Mouse (Mus musculus) macrophage (primary cell): Measurements from ENCODE around the gene Sergef. TPM values are rescaled to one million over a fixed set of nuclear protein-coding genes. Genes with fewer than 3 reads are reported as not detected.
A peak's percentile ranks its signal among the peaks of the same experiment; 100 is the strongest.
"Not testable (repeated sequence)": the region's sequence is repeated elsewhere in the genome, so short reads cannot be mapped to it uniquely, and the experiment has no call there.

ENCODE experiments used
- H3K27ac ChIP-seq: fragments of 350-480 bp; formaldehyde crosslinking; 2 replicates; pipeline ENCODE4 v1.9.0; 2021
- H3K36me3 ChIP-seq: fragments of 350-480 bp; formaldehyde crosslinking; 2 replicates; pipeline ENCODE4 v1.9.0; 2021; ENCODE audit errors: inconsistent target
- H3K4me3 ChIP-seq: fragments of 350-480 bp; formaldehyde crosslinking; 2 replicates; pipeline ENCODE4 v1.9.0; 2021; ENCODE audit errors: inconsistent target
- H3K79me2 ChIP-seq: fragments of 350-480 bp; formaldehyde crosslinking; 2 replicates; pipeline ENCODE4 v1.9.0; 2021; ENCODE audit errors: inconsistent target
- WGBS: methylation state at CpG from one replicate; pipeline ENCODE4 v1.1.7; 2026; ENCODE audit warnings: inconsistent platforms; ENCODE audit not compliant: missing documents; 5-methylcytosine and 5-hydroxymethylcytosine counted together
- polyA plus RNA-seq: library from polyadenylated mRNA; stranded (reverse); fragments of 250-400 nt; gene quantifications from 3 replicates; pipeline ENCODE4 v1.2.4, GENCODE M21; 2018; ENCODE audit warnings: inconsistent platforms
- total RNA-seq, 78 experiments: library from RNA; depleted of rRNA; stranded (reverse); fragments of 250-400 nt; gene quantifications; 1 replicate in 9 of 78; 2 replicates in 24 of 78; 3 replicates in 43 of 78; 4 replicates in 2 of 78; pipeline ENCODE4 v1.2.4; 2018; ENCODE audit warnings: inconsistent platforms in 56 of 78

The Sergef gene
- 10 to 100 TPM; 10.2 to 58.9 (median 33.1) TPM for total RNA-seq (2018; cell fraction: chromatin; rRNA removed)
- 10 to 100 TPM in 21 of 26 experiments, 1 to 10 TPM in 5; 8.9 to 12.7 (median 11.0) TPM for total RNA-seq (2018; cell fraction: cytosol; rRNA removed)
- total RNA-seq (2018; cell fraction: nucleus; rRNA removed): 10 to 100 TPM in 19 of 26 experiments, 1 to 10 TPM in 7; 3.1 to 34.1 (median 15.8) TPM
- polyA plus RNA-seq: 7.7 to 12.6 TPM (median 8.8 TPM) in 3 replicates

DNA sequence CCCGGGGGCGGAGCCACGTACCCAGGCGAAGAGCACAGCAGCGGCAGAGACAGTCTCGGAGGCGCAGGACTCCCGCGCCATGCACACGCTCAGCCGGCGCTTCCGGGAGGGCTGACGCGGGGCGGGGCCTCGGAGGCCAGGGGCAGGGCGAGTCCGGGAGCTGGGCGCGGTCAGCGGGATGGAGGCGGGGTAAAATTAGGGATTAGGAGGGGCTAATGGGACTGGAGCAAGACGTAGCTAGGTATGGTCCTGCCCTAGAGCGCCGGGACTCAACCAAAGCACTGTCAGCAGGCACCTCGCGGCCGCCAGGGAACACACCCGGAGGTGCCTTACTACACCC is at the start of gene Sergef:
Gene Sergef, minus strand, starts transcription at position 116 of the 340 bp plus-strand sequence.
- WGBS: under 1% methylated on average over 30 of the region's 30 CpGs
- peaks cover 5% of the 10 kb centered on the region; the same call in 1 of the 2 replicates for H3K79me2 ChIP-seq
- peak within 1 kb of the TSS; percentile 24; the same call in 1 of the 2 replicates for H3K27ac ChIP-seq
- H3K4me3 ChIP-seq: peak within 1 kb of the TSS; percentile 75
- 0 out of 2 replicates have a peak, but pooled peaks cover 4% of the 10 kb centered on the region for H3K36me3 ChIP-seq

DNA sequence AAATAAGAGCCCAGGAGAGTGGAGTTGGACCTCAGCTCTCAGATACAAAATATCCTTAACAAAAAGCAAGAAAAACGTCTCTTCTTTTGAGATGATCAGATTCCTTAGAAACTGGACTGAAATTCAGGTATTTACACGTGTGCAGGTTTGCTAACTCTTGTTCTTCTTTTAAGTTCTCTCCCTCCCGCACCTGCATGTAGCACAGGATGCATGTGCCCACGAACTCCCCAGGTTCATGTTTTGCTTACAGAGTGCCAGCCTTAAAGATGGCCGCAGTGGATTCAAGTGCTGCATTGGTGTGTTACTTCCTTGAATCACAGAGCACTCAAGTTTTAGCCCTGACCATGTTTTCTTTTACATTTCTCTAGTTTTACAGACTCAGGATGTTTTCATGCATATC is 47.2 kb upstream of the Sergef start:
- no peak overlapping the region for H3K4me3 ChIP-seq
- no peaks in the 10 kb centered on the region for H3K79me2 ChIP-seq
- no peak overlapping the region for H3K27ac ChIP-seq
- 55% methylated on average over 5 of the region's 5 CpGs for WGBS
- peaks cover 13% of the 10 kb centered on the region; the same call in 1 of the 2 replicates for H3K36me3 ChIP-seq

DNA sequence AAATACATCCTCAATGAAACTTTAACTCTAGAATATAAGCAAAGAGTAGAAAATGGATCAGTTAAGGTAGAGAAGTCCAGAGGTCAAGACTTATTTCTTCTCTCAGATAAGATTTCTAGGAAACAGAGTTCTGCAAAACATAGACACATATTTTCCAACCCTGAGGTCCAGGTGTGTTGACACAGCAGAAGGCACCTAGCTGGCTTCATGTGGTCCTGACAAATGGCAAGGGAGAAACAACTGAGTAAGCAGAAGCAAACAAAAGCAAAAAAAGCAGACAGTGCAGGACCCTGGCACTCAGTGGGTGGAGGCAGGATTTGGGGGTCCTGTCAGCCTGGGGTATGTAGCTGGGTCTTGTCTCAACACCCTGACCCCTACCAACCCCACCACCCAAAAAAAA is 41.1 kb upstream of the Sergef start:
- Histone ChIP-seq H3K36me3 (no peaks in the 10 kb centered on the region), H3K79me2 (no peaks in the 10 kb centered on the region), H3K4me3 (no peak overlapping the region), H3K27ac (no peak overlapping the region)

DNA sequence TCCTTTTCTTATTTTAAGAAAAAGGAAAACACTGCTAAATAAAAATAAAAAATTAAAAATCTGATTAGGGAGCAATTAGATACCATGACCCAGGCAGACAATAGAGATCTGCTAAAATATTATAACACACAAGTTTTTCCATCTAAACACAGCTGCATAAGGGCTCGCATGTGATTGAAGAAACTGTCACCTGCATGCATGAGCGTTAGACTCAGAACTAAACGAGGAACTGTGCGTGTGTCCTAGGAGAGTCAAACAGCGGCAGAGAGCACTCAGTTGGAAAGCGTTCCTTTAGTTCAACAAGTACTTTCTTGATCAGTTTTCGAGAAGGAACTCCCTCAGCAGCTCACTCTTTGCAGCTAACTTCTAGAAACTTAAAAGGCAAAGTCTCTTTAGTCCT is 39.4 kb upstream of the Sergef start:
- not testable (repeated sequence) for H3K27ac ChIP-seq, H3K79me2 ChIP-seq, H3K36me3 ChIP-seq, H3K4me3 ChIP-seq
- 83% methylated on average over 6 of the region's 7 CpGs for WGBS

DNA sequence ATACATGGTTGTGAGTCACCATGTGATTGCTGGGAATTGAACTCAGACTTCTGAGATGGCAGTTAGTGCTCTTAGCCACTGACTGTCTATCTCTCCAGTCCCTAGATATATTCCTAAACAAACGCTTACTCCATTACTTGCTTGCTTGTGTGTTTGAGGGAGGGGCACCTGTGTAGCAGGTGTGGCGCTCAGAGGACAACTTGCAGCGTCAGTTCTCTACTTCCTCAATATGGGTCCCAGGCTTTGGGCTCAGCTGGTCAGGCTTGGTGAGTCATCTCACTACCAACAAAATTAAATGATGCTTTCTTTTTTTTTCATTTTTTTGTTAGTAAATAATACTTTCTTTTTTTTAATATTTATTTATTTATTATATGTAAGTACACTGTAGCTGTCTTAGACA is 38.8 kb upstream of the Sergef start:
- WGBS: 38% methylated on average over 3 of the region's 3 CpGs
- H3K36me3 ChIP-seq: no peaks in the 10 kb centered on the region
- H3K4me3 ChIP-seq: no peak overlapping the region
- no peak overlapping the region for H3K27ac ChIP-seq
- no peaks in the 10 kb centered on the region for H3K79me2 ChIP-seq

DNA sequence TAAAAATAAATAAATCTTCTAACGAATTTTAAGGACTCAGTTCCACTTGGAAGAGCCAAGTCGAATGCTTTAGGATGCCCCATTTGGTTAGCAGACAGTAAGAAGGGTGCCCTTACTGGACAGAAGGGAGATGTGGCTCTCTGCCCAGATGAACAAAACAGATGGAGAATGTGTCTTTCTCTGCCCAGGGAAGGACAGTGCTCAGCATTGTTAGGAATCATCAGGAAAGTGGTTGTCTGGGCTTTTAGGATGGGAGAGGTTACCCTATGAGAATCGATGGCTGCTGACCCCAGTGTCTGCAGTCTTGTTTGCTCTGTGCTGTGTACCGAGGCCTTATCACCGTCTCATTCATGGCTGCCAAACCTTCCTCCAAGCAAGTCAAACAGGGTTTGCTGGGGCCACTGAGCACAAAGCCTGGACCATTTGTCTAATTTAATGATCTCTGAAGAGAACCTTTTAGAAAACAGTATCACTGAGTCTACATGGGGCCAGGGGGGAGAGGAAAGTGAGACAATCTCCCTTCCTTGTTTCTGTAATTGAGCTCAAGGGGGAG is 37.3 kb upstream of the Sergef start:
- no peaks in the 10 kb centered on the region for H3K36me3 ChIP-seq
- WGBS: 91% methylated on average over 5 of the region's 5 CpGs
- no peak overlapping the region for H3K4me3 ChIP-seq
- no peaks in the 10 kb centered on the region for H3K79me2 ChIP-seq
- H3K27ac ChIP-seq: no peak overlapping the region

DNA sequence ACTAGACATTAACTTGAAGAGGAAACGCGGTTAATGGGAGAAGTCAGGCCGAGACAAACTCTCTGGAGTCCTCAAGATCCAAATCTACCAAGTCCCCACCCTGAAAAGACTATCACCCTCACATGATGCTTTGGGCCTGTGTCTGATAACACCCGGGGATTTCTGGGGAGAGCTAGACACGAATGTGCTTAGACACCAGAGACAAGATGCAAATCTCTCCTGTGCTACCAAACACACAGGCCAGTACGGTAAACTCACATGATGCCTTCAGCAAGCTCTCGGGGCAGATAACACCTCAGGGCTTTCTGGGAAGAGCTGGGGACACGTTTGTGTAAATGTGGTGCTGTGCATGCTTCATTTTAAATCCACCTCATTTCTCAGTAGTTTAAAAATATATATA is 36.3 kb upstream of the Sergef start:
- Histone ChIP-seq H3K4me3 (no peak overlapping the region), H3K27ac (no peak overlapping the region), H3K36me3 (no peaks in the 10 kb centered on the region), H3K79me2 (no peaks in the 10 kb centered on the region)
- WGBS: 89% methylated on average over 8 of the region's 8 CpGs

DNA sequence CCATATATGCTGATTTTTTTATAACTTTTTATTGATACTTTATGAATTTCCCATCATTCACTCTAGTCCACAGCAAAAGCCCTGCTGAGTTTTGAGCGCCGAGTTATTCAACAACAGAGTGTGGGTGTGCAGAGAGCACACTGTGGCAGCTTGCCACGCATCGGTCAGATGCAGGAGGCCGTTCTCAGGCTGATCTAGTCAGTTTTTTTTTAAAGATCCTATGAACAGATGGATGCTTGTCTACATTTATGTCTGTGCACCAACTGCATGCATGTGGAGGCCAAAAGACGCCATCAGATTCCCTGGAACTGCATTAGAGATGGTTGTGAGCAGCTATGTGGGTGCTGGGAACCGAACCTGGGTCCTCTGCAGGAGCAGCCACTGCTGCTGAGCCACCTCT is 35.5 kb upstream of the Sergef start:
- H3K4me3 ChIP-seq: no peak overlapping the region
- H3K27ac ChIP-seq: no peak overlapping the region
- no peaks in the 10 kb centered on the region for H3K36me3 ChIP-seq
- H3K79me2 ChIP-seq: no peaks in the 10 kb centered on the region
- WGBS: 96% methylated on average over 7 of the region's 7 CpGs

DNA sequence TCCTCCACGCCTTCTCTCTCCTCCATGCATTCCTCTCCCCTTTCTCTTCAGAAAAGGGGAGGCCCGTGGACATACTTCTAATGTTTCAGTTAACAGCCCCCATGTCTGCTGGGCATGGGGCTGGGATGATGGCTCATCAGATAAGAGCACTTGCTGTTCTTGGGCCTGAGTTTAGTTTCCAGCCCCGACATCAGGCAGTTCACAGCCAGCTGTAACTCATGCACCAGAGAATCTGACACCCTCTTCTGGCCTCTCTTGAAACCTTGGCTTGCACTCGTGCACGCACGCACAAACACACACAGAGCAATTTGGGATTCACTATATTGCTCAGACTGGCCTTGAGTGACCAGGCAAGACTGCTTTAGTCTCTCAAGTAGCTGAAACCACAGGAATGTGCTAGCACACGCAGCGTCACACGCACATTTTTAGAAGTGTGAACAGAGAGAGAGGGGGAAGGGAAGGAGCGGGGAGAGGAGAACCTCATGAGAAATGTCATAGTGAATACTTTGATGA is 32.6 kb upstream of the Sergef start, which contains the start of gene Tph1:
Gene Tph1, minus strand, starts transcription at position 378 of the 513 bp plus-strand sequence.
- Histone ChIP-seq H3K4me3 (no peak within 1 kb of the TSS), H3K27ac (no peak within 1 kb of the TSS), H3K36me3 (no peaks in the 10 kb centered on the region), H3K79me2 (no peaks in the 10 kb centered on the region)
- WGBS: 38% methylated on average over 10 of the region's 10 CpGs

DNA sequence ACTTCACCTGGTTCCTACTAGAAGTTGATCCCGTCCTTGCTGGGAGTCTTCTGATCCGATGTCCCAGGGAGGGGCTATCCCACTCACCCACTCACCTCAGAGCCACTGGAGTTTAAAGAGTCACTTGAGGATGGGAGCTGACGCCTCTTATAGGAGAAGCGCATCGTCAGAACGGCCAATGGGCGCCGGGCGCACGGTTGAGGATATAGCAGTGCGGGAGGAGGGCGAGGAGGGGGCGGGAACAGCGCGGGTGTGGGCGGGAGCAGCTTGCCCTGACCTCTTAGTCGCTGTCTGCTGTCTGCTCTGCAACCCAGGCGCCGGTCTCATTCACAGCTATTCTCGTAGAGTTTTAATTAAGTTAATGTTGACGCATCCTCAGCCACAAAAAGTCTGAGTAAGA is 27.6 kb upstream of the Sergef start:
- H3K4me3 ChIP-seq: no peak overlapping the region
- H3K79me2 ChIP-seq: no peaks in the 10 kb centered on the region
- H3K36me3 ChIP-seq: no peaks in the 10 kb centered on the region
- WGBS: 5% methylated on average over 16 of the region's 21 CpGs
- no peak overlapping the region for H3K27ac ChIP-seq

DNA sequence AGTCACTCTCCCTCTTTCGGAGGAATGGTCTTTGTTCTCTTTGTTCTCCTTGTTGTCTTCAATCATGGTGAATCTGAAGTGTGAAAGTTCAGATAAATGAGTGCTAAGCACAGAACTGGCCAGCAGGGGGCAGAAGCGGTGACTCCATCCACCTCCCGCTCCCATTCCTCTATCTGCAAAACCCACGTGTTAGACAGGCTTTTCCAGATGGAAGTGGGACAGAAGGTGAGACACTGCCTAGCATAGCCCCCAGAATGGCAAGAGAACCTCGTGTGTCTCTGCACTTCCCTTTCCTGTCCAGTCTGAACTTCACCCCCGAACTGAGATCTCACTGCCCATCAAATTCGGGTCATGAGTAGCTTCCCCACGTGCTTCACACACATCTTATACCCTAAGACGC is 25.6 kb upstream of the Sergef start:
- WGBS: 26% methylated on average over 9 of the region's 9 CpGs
- no peak overlapping the region for H3K27ac ChIP-seq
- H3K4me3 ChIP-seq: no peak overlapping the region
- H3K36me3 ChIP-seq: no peaks in the 10 kb centered on the region
- no peaks in the 10 kb centered on the region for H3K79me2 ChIP-seq

DNA sequence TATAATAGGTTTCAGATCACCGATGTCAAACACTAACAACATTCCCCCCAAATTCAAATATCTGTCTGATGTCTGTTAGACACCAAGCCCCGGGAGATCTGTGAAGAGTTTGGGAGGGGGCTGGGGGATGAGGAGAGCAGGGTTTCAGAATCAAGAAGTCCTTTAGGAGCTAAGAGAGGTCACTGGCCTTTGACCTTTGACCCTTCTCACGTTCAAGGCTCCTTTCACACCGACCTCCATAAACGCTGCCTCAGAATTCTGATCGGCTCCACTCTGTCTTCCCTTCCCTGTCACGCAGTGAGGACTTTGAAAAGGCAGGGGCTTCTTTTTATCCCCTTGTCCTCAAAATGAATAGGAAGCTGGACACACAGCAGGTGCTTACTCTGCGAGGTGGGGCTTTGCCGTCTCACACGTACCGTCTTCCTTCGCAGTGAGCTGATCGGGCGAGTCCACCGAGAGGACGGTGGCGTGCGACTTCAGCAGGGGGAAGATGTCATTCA is 22.0 kb upstream of the Sergef start:
- Histone ChIP-seq H3K4me3 (no peak overlapping the region), H3K79me2 (no peaks in the 10 kb centered on the region), H3K36me3 (no peaks in the 10 kb centered on the region), H3K27ac (no peak overlapping the region)
- 64% methylated on average over 18 of the region's 18 CpGs for WGBS

DNA sequence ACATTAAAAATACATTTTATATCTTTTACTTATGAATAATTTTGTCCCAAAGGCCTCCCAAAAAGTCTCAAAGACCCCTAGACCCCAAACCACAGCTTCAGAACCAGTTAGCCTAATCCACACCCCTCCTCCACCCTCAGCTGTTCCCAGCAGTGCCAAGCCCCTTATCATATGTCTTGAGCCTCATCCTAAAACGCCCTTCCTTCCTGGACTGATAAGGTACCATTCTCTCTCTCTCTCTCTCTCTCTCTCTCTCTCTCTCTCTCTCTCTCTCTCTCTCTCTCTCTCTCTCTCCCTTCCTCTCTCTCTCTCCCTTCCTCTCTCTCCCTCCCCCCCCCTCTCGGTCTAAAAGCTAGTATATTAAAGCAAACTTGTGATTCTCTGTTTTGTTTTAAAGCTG is 12.7 kb upstream of the Sergef start:
- no peaks in the 10 kb centered on the region for H3K79me2 ChIP-seq
- no peak overlapping the region for H3K27ac ChIP-seq
- H3K4me3 ChIP-seq: no peak overlapping the region
- WGBS: 67% methylated on average over 1 of the region's 2 CpGs
- H3K36me3 ChIP-seq: no peaks in the 10 kb centered on the region

DNA sequence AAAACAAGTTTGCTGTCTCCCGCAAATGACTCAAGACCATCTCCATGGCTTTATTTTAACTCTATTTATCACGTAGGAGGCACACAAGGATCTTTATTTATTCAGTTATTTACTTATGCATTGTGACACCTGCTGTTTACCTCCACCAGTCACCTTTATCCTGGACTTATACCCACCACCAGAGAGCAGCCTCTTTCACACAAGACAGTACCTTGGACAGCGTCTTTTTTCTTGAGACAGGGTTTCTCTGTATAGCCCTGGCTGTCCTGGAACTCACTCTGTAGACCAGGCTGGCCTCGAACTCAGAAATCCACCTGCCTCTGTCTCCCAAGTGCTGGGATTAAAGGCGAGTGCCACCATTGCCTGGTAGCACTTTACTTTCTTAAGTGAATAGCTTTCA is 10.6 kb upstream of the Sergef start:
- H3K79me2 ChIP-seq, H3K36me3 ChIP-seq, H3K4me3 ChIP-seq, H3K27ac ChIP-seq: not testable (repeated sequence)
- WGBS: 51% methylated on average over 5 of the region's 5 CpGs

DNA sequence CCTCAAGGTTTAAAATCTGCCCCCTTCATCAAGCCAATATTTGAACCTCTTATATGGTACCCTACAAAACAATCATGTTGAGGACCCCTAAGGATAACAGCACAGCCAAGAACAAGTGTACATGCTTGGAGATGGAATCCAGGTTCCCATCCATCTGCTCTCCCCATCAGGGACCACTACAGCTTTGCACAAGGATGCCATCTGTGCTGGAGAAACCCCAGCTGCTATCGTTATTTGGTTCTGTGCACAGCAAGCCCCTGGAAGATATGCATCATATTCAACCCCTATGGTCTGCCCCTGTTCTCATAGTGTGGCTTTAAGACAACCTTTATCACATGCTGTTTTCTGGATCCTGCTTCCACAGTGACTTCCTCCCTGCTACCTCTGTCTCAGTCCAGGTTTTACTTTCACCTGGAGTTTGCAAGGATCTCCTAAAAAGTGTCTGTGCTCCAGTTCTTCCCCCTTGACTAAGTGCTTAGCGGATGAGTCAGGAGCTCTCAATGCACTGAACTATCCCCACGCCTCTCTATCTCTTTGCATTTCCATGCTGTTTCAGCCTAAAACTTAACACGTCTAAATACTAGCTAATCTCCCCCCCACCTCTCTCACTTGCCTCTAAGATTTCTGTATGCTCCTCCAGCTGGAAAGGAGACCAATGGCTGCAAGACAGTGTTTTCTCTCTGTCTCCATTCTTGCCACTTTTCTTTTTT is 9.0 kb upstream of the Sergef start:
- no peaks in the 10 kb centered on the region for H3K36me3 ChIP-seq
- no peak overlapping the region for H3K27ac ChIP-seq
- H3K79me2 ChIP-seq: no peaks in the 10 kb centered on the region
- H3K4me3 ChIP-seq: no peak overlapping the region
- WGBS: 78% methylated on average over 4 of the region's 4 CpGs
